In genomic region chr5:118658256-118658837, GRCm38 (mm10) we compare ENCODE assay signal across 28 mouse cellular contexts.
DNase-seq lines count a peak whose midpoint lies in the region; ATAC-seq and TF ChIP-seq lines count a peak whose summit lies in the region.
"Had no signal": no experiment of that assay in that cellular context is flagged by ENCODE, and none has a peak within 500 bp of the region (broad histone marks: within the 10 kb centered on the region; RNA-seq: fewer than 3 reads in every experiment).

No protein-coding gene starts in this region.

- intact Hi-C loops in left cerebral cortex, adult 2 months (cut with DNase I): loop anchor here (5.0 kb wide), 3 partner anchors 46 to 391 kb away; no protein-coding TSS in a partner anchor

- WGBS in liver, postnatal 0 days (ENCODE audit: insufficient replicate concordance): 49% methylated on average over 7 of the region's 7 CpGs
- 70% methylated on average over 7 of the region's 7 CpGs for WGBS in liver, embryonic 11.5 days
- WGBS in intestine, embryonic 16.5 days: 83% methylated on average over 7 of the region's 7 CpGs

- no peak overlapping the region for H3K4me3 ChIP-seq in liver, postnatal 0 days (ENCODE audit: low read depth, low read length)
- H3K4me3 ChIP-seq in liver, embryonic 11.5 days (ENCODE audit: low read depth, low read length): no peak overlapping the region
- no peak overlapping the region for H3K4me3 ChIP-seq in bone marrow macrophage, adult 2 months (ENCODE audit: insufficient read depth, low read length)
- H3K4me3 ChIP-seq in intestine, embryonic 16.5 days (ENCODE audit: low read length): no peak overlapping the region
- no peak overlapping the region for H3K4me3 ChIP-seq in left cerebral cortex, adult 2 months
- H3K4me3 ChIP-seq: embryonic facial prominence, embryonic 13.5 days; erythroblast, embryonic 14.5 days; forebrain, embryonic 13.5 days; limb, embryonic 12.5 days; lung, embryonic 15.5 days; midbrain, embryonic 12.5 days had no signal

- H3K27me3 ChIP-seq in liver, postnatal 0 days (ENCODE audit: insufficient read depth, low read length): no peaks in the 10 kb centered on the region
- no peaks in the 10 kb centered on the region for H3K27me3 ChIP-seq in liver, embryonic 11.5 days (replicated peaks; ENCODE audit: control insufficient read depth, insufficient read depth, low read length)
- H3K27me3 ChIP-seq in intestine, embryonic 16.5 days (replicated peaks; ENCODE audit: control insufficient read depth, insufficient read depth, low read length): no peaks in the 10 kb centered on the region
- H3K27me3 ChIP-seq: embryonic facial prominence, embryonic 13.5 days; forebrain, embryonic 13.5 days; limb, embryonic 12.5 days; lung, embryonic 15.5 days had no signal

- no peaks in the 10 kb centered on the region for H3K9me3 ChIP-seq in liver, postnatal 0 days (ENCODE audit: low read length)
- H3K9me3 ChIP-seq in liver, embryonic 11.5 days (ENCODE audit: control insufficient read depth, low read length): no peaks in the 10 kb centered on the region
- H3K9me3 ChIP-seq in intestine, embryonic 16.5 days (ENCODE audit: control insufficient read depth, low read length): no peaks in the 10 kb centered on the region
- H3K9me3 ChIP-seq: embryonic facial prominence, embryonic 13.5 days; forebrain, embryonic 13.5 days; limb, embryonic 12.5 days; lung, embryonic 15.5 days; midbrain, embryonic 12.5 days had no signal

- 0 out of 2 replicates have a peak, but pooled peaks cover 3% of the 10 kb centered on the region for H3K36me3 ChIP-seq in liver, postnatal 0 days (replicated peaks; ENCODE audit: insufficient read depth, low read length)
- H3K36me3 ChIP-seq in liver, embryonic 11.5 days (ENCODE audit: control insufficient read depth, insufficient read depth, low read length): no peaks in the 10 kb centered on the region
- no peaks in the 10 kb centered on the region for H3K36me3 ChIP-seq in intestine, embryonic 16.5 days (ENCODE audit: control insufficient read depth, insufficient read depth, low read length)
- H3K36me3 ChIP-seq: embryonic facial prominence, embryonic 13.5 days; limb, embryonic 12.5 days; lung, embryonic 15.5 days; midbrain, embryonic 12.5 days had no signal

- DNase-seq in liver, postnatal 0 days: no peak
- DNase-seq in liver, embryonic 11.5 days (ENCODE audit: low spot score): no peak
- DNase-seq in left cerebral cortex, adult 2 months (ENCODE audit: extremely low spot score in 1 of 2, low spot score in 2 of 2): no peak
- DNase-seq: adrenal gland, adult 8-10 months; cerebellum, adult 2 months; cerebellum, postnatal 25 days; embryo, embryonic 11 days; gastrocnemius, postnatal 10 days; heart, adult 18-20 months; heart, postnatal 36 days; kidney, adult 8-10 months; kidney, postnatal 25 days; layer of hippocampus, postnatal 36 days; lung, postnatal 36 days; right cerebral cortex, postnatal 4 days had no signal

- TF ChIP-seq EP300 in liver, postnatal 0 days (IDR thresholded peaks at IDR 0.05; ENCODE audit: low read depth): no peak

- H3K9ac ChIP-seq in liver, postnatal 0 days (replicated peaks): no peak overlapping the region
- no peak overlapping the region for H3K9ac ChIP-seq in liver, embryonic 11.5 days (ENCODE audit: low read depth, low read length)
- H3K9ac ChIP-seq in intestine, embryonic 16.5 days (ENCODE audit: low read depth, low read length): no peak overlapping the region
- H3K9ac ChIP-seq: embryonic facial prominence, embryonic 13.5 days; forebrain, embryonic 13.5 days; hindbrain, embryonic 14.5 days; limb, embryonic 12.5 days; liver, embryonic 14.5 days; lung, embryonic 15.5 days; midbrain, embryonic 12.5 days had no signal

- no peak for TF ChIP-seq POLR2A in bone marrow macrophage, adult 2 months (IDR thresholded peaks at IDR 0.05; ENCODE audit: borderline replicate concordance, low read depth, low read length)

- H3K4me1 ChIP-seq in liver, postnatal 0 days (ENCODE audit: insufficient read depth): peaks cover 32% of the 10 kb centered on the region
- peaks cover 18% of the 10 kb centered on the region for H3K4me1 ChIP-seq in liver, embryonic 11.5 days (replicated peaks; ENCODE audit: control insufficient read depth, insufficient read depth, low read length)
- peaks cover 56% of the 10 kb centered on the region for H3K4me1 ChIP-seq in bone marrow macrophage, adult 2 months (ENCODE audit: control insufficient read depth, insufficient read depth, low read length)
- peaks cover 28% of the 10 kb centered on the region for H3K4me1 ChIP-seq in intestine, embryonic 16.5 days (ENCODE audit: control insufficient read depth, insufficient read depth, low read length)

- ATAC-seq in liver, postnatal 0 days: no peak
- ATAC-seq in liver, embryonic 11.5 days (replicated peaks; ENCODE audit: low FRiP score): no peak
- peak; percentile 30 to 57; a peak in 3 of 4 replicates for ATAC-seq in hematopoietic stem cell, adult 5-6 weeks (replicated peaks in 1 of 2; ENCODE audit: insufficient read depth in 1 of 2, low FRiP score in 2 of 2, low TSS enrichment in 1 of 2, low read depth in 1 of 2, poor library complexity in 2 of 2, severe bottlenecking in 2 of 2)
- 0 out of 2 replicates have a peak, but pooled peaks have one; percentile 18 for ATAC-seq in neutrophil, adult 5-6 weeks (ENCODE audit: extremely low read depth, insufficient number of reproducible peaks, low FRiP score, poor library complexity, severe bottlenecking)
- no peak for ATAC-seq in intestine, embryonic 16.5 days
- ATAC-seq: activated CD4-positive, CD25-positive, alpha-beta regulatory T cell, adult 4 months; forebrain, embryonic 13.5 days had no signal

- TF ChIP-seq CTCF in liver, postnatal 0 days (IDR thresholded peaks at IDR 0.05; ENCODE audit: low read depth): no peak
- no peak for TF ChIP-seq CTCF in bone marrow macrophage, adult 2 months (IDR thresholded peaks at IDR 0.05; ENCODE audit: low read depth, low read length)
- TF ChIP-seq CTCF in left cerebral cortex, adult 2 months (IDR thresholded peaks at IDR 0.05): no peak

- 0 out of 2 replicates have a peak overlapping the region, but pooled peaks have one; percentile 7 for H3K27ac ChIP-seq in liver, postnatal 0 days (ENCODE audit: low read depth)
- H3K27ac ChIP-seq in liver, embryonic 11.5 days (ENCODE audit: low read depth, low read length): no peak overlapping the region
- H3K27ac ChIP-seq in bone marrow macrophage, adult 2 months (ENCODE audit: insufficient read depth, low read depth, low read length): peak overlapping the region; percentile 50
- H3K27ac ChIP-seq in intestine, embryonic 16.5 days (ENCODE audit: low read length): no peak overlapping the region
- no peak overlapping the region for H3K27ac ChIP-seq in left cerebral cortex, adult 2 months
- H3K27ac ChIP-seq: embryonic facial prominence, embryonic 13.5 days; forebrain, embryonic 13.5 days; hindbrain, embryonic 14.5 days; limb, embryonic 12.5 days; liver, embryonic 14.5 days; lung, embryonic 15.5 days; midbrain, embryonic 12.5 days had no signal

- no peak overlapping the region for H3K4me2 ChIP-seq in liver, postnatal 0 days (ENCODE audit: low read depth, low read length)
- H3K4me2 ChIP-seq in liver, embryonic 11.5 days: no peak overlapping the region
- no peak overlapping the region for H3K4me2 ChIP-seq in intestine, embryonic 16.5 days (ENCODE audit: low read depth, low read length)
- H3K4me2 ChIP-seq: embryonic facial prominence, embryonic 13.5 days; forebrain, embryonic 13.5 days; hindbrain, embryonic 14.5 days; limb, embryonic 12.5 days; lung, embryonic 15.5 days; midbrain, embryonic 12.5 days had no signal

Comparison
In these comparisons a context has a peak if more than half of its experiments do, and no peak if none do; other contexts are left out.
1. H3K27ac ChIP-seq: peak in liver, postnatal 0 days (single experiment) and bone marrow macrophage, adult 2 months (single experiment); none in liver, embryonic 11.5 days (single experiment), intestine, embryonic 16.5 days (single experiment) and left cerebral cortex, adult 2 months (single experiment).
2. ATAC-seq: peak in hematopoietic stem cell, adult 5-6 weeks (2 of 2) and neutrophil, adult 5-6 weeks (single experiment); none in liver, postnatal 0 days (single experiment), liver, embryonic 11.5 days (single experiment) and intestine, embryonic 16.5 days (single experiment).